Comparison of ENCODE assay signal across 9 mouse cellular contexts in genomic region chr10:81073464-81073863, GRCm38 (mm10). TPM values are rescaled to one million over a fixed set of nuclear protein-coding genes. Genes with fewer than 3 reads are reported as not detected.
DNase-seq lines count a peak whose midpoint lies in the region; ATAC-seq and TF ChIP-seq lines count a peak whose summit lies in the region.
"Had no signal": no experiment of that assay in that cellular context is flagged by ENCODE, and none has a peak within 500 bp of the region (broad histone marks: within the 10 kb centered on the region; RNA-seq: fewer than 3 reads in every experiment).

No protein-coding gene starts in this region.

- peak; percentile 75 for TF ChIP-seq CTCF in hindbrain, postnatal 0 days (IDR thresholded peaks at IDR 0.05; ENCODE audit: low read depth)
- peak; percentile 63; the same call in 1 of the 2 replicates for TF ChIP-seq CTCF in thymus, adult 2 months (IDR thresholded peaks at IDR 0.05; ENCODE audit: borderline replicate concordance, control insufficient read depth, extremely low read depth, insufficient read depth, low read length, poor library complexity)

- H3K27me3 ChIP-seq in hindbrain, postnatal 0 days (ENCODE audit: insufficient read depth, low read length): no peaks in the 10 kb centered on the region
- no peaks in the 10 kb centered on the region for H3K27me3 ChIP-seq in hindbrain, embryonic 14.5 days (ENCODE audit: control insufficient read depth, insufficient read depth, low read length)
- H3K27me3 ChIP-seq in thymus, adult 2 months (ENCODE audit: control insufficient read depth, insufficient read depth, low read length): no peaks in the 10 kb centered on the region
- no peaks in the 10 kb centered on the region for H3K27me3 ChIP-seq in embryonic facial prominence, embryonic 11.5 days (ENCODE audit: control insufficient read depth, insufficient read depth, low read length)
- H3K27me3 ChIP-seq in midbrain, embryonic 11.5 days (ENCODE audit: control insufficient read depth, insufficient read depth, low read length): no peaks in the 10 kb centered on the region

- peaks cover 30% of the 10 kb centered on the region for H3K36me3 ChIP-seq in hindbrain, postnatal 0 days (ENCODE audit: insufficient read depth, low read length)
- H3K36me3 ChIP-seq in hindbrain, embryonic 14.5 days (replicated peaks; ENCODE audit: control insufficient read depth, insufficient read depth): peaks cover 47% of the 10 kb centered on the region
- H3K36me3 ChIP-seq in thymus, adult 2 months (ENCODE audit: control insufficient read depth, insufficient read depth, low read length): no peaks in the 10 kb centered on the region
- H3K36me3 ChIP-seq in embryonic facial prominence, embryonic 11.5 days (replicated peaks; ENCODE audit: control insufficient read depth, insufficient read depth, low read depth, low read length): peaks cover 6% of the 10 kb centered on the region
- peaks cover 17% of the 10 kb centered on the region for H3K36me3 ChIP-seq in midbrain, embryonic 11.5 days (ENCODE audit: control insufficient read depth, insufficient read depth, low read length)

- WGBS in hindbrain, postnatal 0 days: 71% methylated on average over 7 of the region's 7 CpGs
- WGBS in hindbrain, embryonic 14.5 days: 68% methylated on average over 7 of the region's 7 CpGs
- 75% methylated on average over 7 of the region's 7 CpGs for WGBS in thymus, adult 2 months
- WGBS in embryonic facial prominence, embryonic 11.5 days: 64% methylated on average over 7 of the region's 7 CpGs
- WGBS in midbrain, embryonic 11.5 days: 67% methylated on average over 7 of the region's 7 CpGs

- no peak overlapping the region for H3K9ac ChIP-seq in hindbrain, postnatal 0 days (replicated peaks; ENCODE audit: low read length)
- no peak overlapping the region for H3K9ac ChIP-seq in hindbrain, embryonic 14.5 days
- H3K9ac ChIP-seq in embryonic facial prominence, embryonic 11.5 days (replicated peaks; ENCODE audit: low read length): no peak overlapping the region
- H3K9ac ChIP-seq in midbrain, embryonic 11.5 days (ENCODE audit: low read length): no peak overlapping the region

- ATAC-seq in hindbrain, postnatal 0 days: no peak
- ATAC-seq in hindbrain, embryonic 14.5 days (ENCODE audit: low FRiP score): no peak
- no peak for ATAC-seq in embryonic facial prominence, embryonic 11.5 days (replicated peaks; ENCODE audit: insufficient number of reproducible peaks, low FRiP score, low TSS enrichment, low read depth)
- no peak for ATAC-seq in midbrain, embryonic 11.5 days (ENCODE audit: low FRiP score)

- no peak for DNase-seq in hindbrain, postnatal 0 days (ENCODE audit: low spot score)
- no peak for DNase-seq in hindbrain, embryonic 14.5 days (ENCODE audit: low spot score)
- DNase-seq in thymus, adult 2 months: peak; percentile 19
- no peak for DNase-seq in thymus, adult 18-20 months
- peak; percentile 5 for DNase-seq in embryonic facial prominence, embryonic 11.5 days (ENCODE audit: low spot score)
- DNase-seq in ovary, postnatal 36 days (ENCODE audit: low spot score): no peak
- no peak for DNase-seq in left cerebral cortex, adult 8-10 months (ENCODE audit: low spot score in 2 of 2)
- no peak for DNase-seq in midbrain, embryonic 11.5 days (ENCODE audit: low spot score, missing footprints)
- DNase-seq: layer of hippocampus, postnatal 36 days had no signal

- peaks cover 6% of the 10 kb centered on the region for H3K4me1 ChIP-seq in hindbrain, postnatal 0 days (ENCODE audit: insufficient read depth, low read length)
- peaks cover 17% of the 10 kb centered on the region for H3K4me1 ChIP-seq in hindbrain, embryonic 14.5 days (replicated peaks; ENCODE audit: control insufficient read depth, insufficient read depth, low read length)
- peaks cover 8% of the 10 kb centered on the region; the same call in 1 of the 2 replicates for H3K4me1 ChIP-seq in thymus, adult 2 months (replicated peaks; ENCODE audit: control insufficient read depth, insufficient read depth, low read length)
- H3K4me1 ChIP-seq in embryonic facial prominence, embryonic 11.5 days (ENCODE audit: control insufficient read depth, insufficient read depth, low read length): peaks cover 3% of the 10 kb centered on the region; the same call in 1 of the 2 replicates
- H3K4me1 ChIP-seq in midbrain, embryonic 11.5 days (ENCODE audit: control insufficient read depth, insufficient read depth, low read length): peaks cover 12% of the 10 kb centered on the region

- no peak for TF ChIP-seq POLR2A in thymus, adult 2 months (IDR thresholded peaks at IDR 0.05; ENCODE audit: control insufficient read depth, extremely low read depth, insufficient read depth, low read length, poor library complexity)

- H3K9me3 ChIP-seq in hindbrain, postnatal 0 days (ENCODE audit: low read length): no peaks in the 10 kb centered on the region
- H3K9me3 ChIP-seq in hindbrain, embryonic 14.5 days (ENCODE audit: control insufficient read depth, low read length): no peaks in the 10 kb centered on the region
- no peaks in the 10 kb centered on the region for H3K9me3 ChIP-seq in embryonic facial prominence, embryonic 11.5 days (replicated peaks; ENCODE audit: control insufficient read depth, low read length)
- H3K9me3 ChIP-seq in midbrain, embryonic 11.5 days (ENCODE audit: control insufficient read depth, low read length): no peaks in the 10 kb centered on the region

- H3K4me3 ChIP-seq in hindbrain, postnatal 0 days (ENCODE audit: low read length): no peak overlapping the region
- H3K4me3 ChIP-seq in hindbrain, embryonic 14.5 days (replicated peaks; ENCODE audit: low read length): no peak overlapping the region
- no peak overlapping the region for H3K4me3 ChIP-seq in thymus, adult 2 months (ENCODE audit: control insufficient read depth, insufficient read depth, low read length)
- H3K4me3 ChIP-seq in embryonic facial prominence, embryonic 11.5 days (ENCODE audit: low read depth, low read length): no peak overlapping the region
- no peak overlapping the region for H3K4me3 ChIP-seq in midbrain, embryonic 11.5 days (ENCODE audit: low read depth, low read length)

- H3K27ac ChIP-seq in hindbrain, postnatal 0 days: no peak overlapping the region
- H3K27ac ChIP-seq in hindbrain, embryonic 14.5 days: no peak overlapping the region
- no peak overlapping the region for H3K27ac ChIP-seq in thymus, adult 2 months (ENCODE audit: control insufficient read depth, insufficient read depth, low read length)
- no peak overlapping the region for H3K27ac ChIP-seq in embryonic facial prominence, embryonic 11.5 days (replicated peaks; ENCODE audit: low read depth, low read length)
- H3K27ac ChIP-seq in midbrain, embryonic 11.5 days (ENCODE audit: low read depth, low read length): no peak overlapping the region

- H3K4me2 ChIP-seq in hindbrain, postnatal 0 days (ENCODE audit: low read depth, low read length): no peak overlapping the region
- H3K4me2 ChIP-seq in hindbrain, embryonic 14.5 days (replicated peaks): no peak overlapping the region
- no peak overlapping the region for H3K4me2 ChIP-seq in embryonic facial prominence, embryonic 11.5 days (ENCODE audit: low read depth, low read length)
- no peak overlapping the region for H3K4me2 ChIP-seq in midbrain, embryonic 11.5 days

RNA-seq across cellular contexts. Expression of gene Thop1, which starts 3.6 kb away (rescaled TPM):
- 73.5 and 79.1 TPM in 2 replicates for total RNA-seq in hindbrain, postnatal 0 days (2014; rRNA removed)
- 36.4 and 36.9 TPM in 2 replicates for polyA plus RNA-seq in hindbrain, postnatal 0 days (2015; fragmentation: Nextera tagmentation; extraction: Ambion mirVana)
- polyA plus RNA-seq in hindbrain, embryonic 14.5 days (2014; fragmentation: Nextera tagmentation; extraction: Ambion mirVana): 35.9 and 37.2 TPM in 2 replicates
- 30.7 and 35.7 TPM in 2 replicates for polyA plus RNA-seq in thymus, adult 2 months (2012; rRNA removed)
- polyA plus RNA-seq in embryonic facial prominence, embryonic 11.5 days (2014; fragmentation: Nextera tagmentation; extraction: Ambion mirVana): 56.0 and 56.3 TPM in 2 replicates
- total RNA-seq in left cerebral cortex, adult 8-10 months (2022): 10 to 100 TPM; 37.2 to 47.4 (median 43.3) TPM
- 44.1 and 51.4 TPM in 2 replicates for polyA plus RNA-seq in midbrain, embryonic 11.5 days (2014; fragmentation: Nextera tagmentation; extraction: Ambion mirVana)

RNA-seq across cellular contexts. Expression of gene Sgta, which starts 13.5 kb away (rescaled TPM):
- 264 and 279 TPM in 2 replicates for total RNA-seq in hindbrain, postnatal 0 days (2014; rRNA removed)
- polyA plus RNA-seq in hindbrain, postnatal 0 days (2015; fragmentation: Nextera tagmentation; extraction: Ambion mirVana): 275 and 290 TPM in 2 replicates
- 260 and 276 TPM in 2 replicates for polyA plus RNA-seq in hindbrain, embryonic 14.5 days (2014; fragmentation: Nextera tagmentation; extraction: Ambion mirVana)
- polyA plus RNA-seq in thymus, adult 2 months (2012; rRNA removed): 265 and 279 TPM in 2 replicates
- polyA plus RNA-seq in embryonic facial prominence, embryonic 11.5 days (2014; fragmentation: Nextera tagmentation; extraction: Ambion mirVana): 193 and 218 TPM in 2 replicates
- 100 to 1,000 TPM; 165 to 176 (median 169) TPM for total RNA-seq in left cerebral cortex, adult 8-10 months (2022)
- 200 and 232 TPM in 2 replicates for polyA plus RNA-seq in midbrain, embryonic 11.5 days (2014; fragmentation: Nextera tagmentation; extraction: Ambion mirVana)

RNA-seq across cellular contexts. Expression of gene Creb3l3, which starts 25.2 kb away (rescaled TPM):
- total RNA-seq in hindbrain, postnatal 0 days (2014; rRNA removed): 0.61 and 1.0 TPM in 2 replicates
- 0.59 and 0.71 TPM in 2 replicates for polyA plus RNA-seq in hindbrain, postnatal 0 days (2015; fragmentation: Nextera tagmentation; extraction: Ambion mirVana)
- polyA plus RNA-seq in hindbrain, embryonic 14.5 days (2014; fragmentation: Nextera tagmentation; extraction: Ambion mirVana): 0.09 and 0.32 TPM in 2 replicates
- polyA plus RNA-seq in thymus, adult 2 months (2012; rRNA removed): 0.39 and 1.0 TPM in 2 replicates
- polyA plus RNA-seq in embryonic facial prominence, embryonic 11.5 days (2014; fragmentation: Nextera tagmentation; extraction: Ambion mirVana): 0.08 TPM in 2 replicates
- total RNA-seq in left cerebral cortex, adult 8-10 months (2022): under 1 TPM in 3 of 4 experiments, not detected in 1; 0.28 to 0.48 (median 0.37) TPM
- 0.08 and 0.34 TPM in 2 replicates for polyA plus RNA-seq in midbrain, embryonic 11.5 days (2014; fragmentation: Nextera tagmentation; extraction: Ambion mirVana)

RNA-seq across cellular contexts. Expression of gene Map2k2, which starts 32.3 kb away (rescaled TPM):
- total RNA-seq in hindbrain, postnatal 0 days (2014; rRNA removed): 297 and 309 TPM in 2 replicates
- 196 and 204 TPM in 2 replicates for polyA plus RNA-seq in hindbrain, postnatal 0 days (2015; fragmentation: Nextera tagmentation; extraction: Ambion mirVana)
- 222 and 230 TPM in 2 replicates for polyA plus RNA-seq in hindbrain, embryonic 14.5 days (2014; fragmentation: Nextera tagmentation; extraction: Ambion mirVana)
- polyA plus RNA-seq in thymus, adult 2 months (2012; rRNA removed): 214 and 285 TPM in 2 replicates
- polyA plus RNA-seq in embryonic facial prominence, embryonic 11.5 days (2014; fragmentation: Nextera tagmentation; extraction: Ambion mirVana): 191 and 192 TPM in 2 replicates
- 100 to 1,000 TPM; 121 to 132 (median 126) TPM for total RNA-seq in left cerebral cortex, adult 8-10 months (2022)
- polyA plus RNA-seq in midbrain, embryonic 11.5 days (2014; fragmentation: Nextera tagmentation; extraction: Ambion mirVana): 189 and 210 TPM in 2 replicates

RNA-seq across cellular contexts. Expression of gene Slc39a3, which starts 36.2 kb away (rescaled TPM):
- 118 and 126 TPM in 2 replicates for total RNA-seq in hindbrain, postnatal 0 days (2014; rRNA removed)
- polyA plus RNA-seq in hindbrain, postnatal 0 days (2015; fragmentation: Nextera tagmentation; extraction: Ambion mirVana): 40.6 and 41.9 TPM in 2 replicates
- polyA plus RNA-seq in hindbrain, embryonic 14.5 days (2014; fragmentation: Nextera tagmentation; extraction: Ambion mirVana): 33.7 and 33.8 TPM in 2 replicates
- polyA plus RNA-seq in thymus, adult 2 months (2012; rRNA removed): 52.7 and 57.6 TPM in 2 replicates
- polyA plus RNA-seq in embryonic facial prominence, embryonic 11.5 days (2014; fragmentation: Nextera tagmentation; extraction: Ambion mirVana): 6.7 and 7.2 TPM in 2 replicates
- total RNA-seq in left cerebral cortex, adult 8-10 months (2022): 10 to 100 TPM; 53.9 to 58.9 (median 56.4) TPM
- polyA plus RNA-seq in midbrain, embryonic 11.5 days (2014; fragmentation: Nextera tagmentation; extraction: Ambion mirVana): 9.1 and 10.1 TPM in 2 replicates

Comparison
In these comparisons a context has a peak if more than half of its experiments do, and no peak if none do; other contexts are left out.
1. DNase-seq: peak in thymus, adult 2 months (single experiment) and embryonic facial prominence, embryonic 11.5 days (single experiment); none in hindbrain, postnatal 0 days (single experiment), hindbrain, embryonic 14.5 days (single experiment), thymus, adult 18-20 months (0 of 2), ovary, postnatal 36 days (single experiment), left cerebral cortex, adult 8-10 months (0 of 2) and midbrain, embryonic 11.5 days (single experiment).